Mouse (Mus musculus): ENCODE results near the gene Tmed1.
"Not testable (repeated sequence)": the region's sequence is repeated elsewhere in the genome, so short reads cannot be mapped to it uniquely, and the experiment has no call there.

Gene Tmed1

DNA sequence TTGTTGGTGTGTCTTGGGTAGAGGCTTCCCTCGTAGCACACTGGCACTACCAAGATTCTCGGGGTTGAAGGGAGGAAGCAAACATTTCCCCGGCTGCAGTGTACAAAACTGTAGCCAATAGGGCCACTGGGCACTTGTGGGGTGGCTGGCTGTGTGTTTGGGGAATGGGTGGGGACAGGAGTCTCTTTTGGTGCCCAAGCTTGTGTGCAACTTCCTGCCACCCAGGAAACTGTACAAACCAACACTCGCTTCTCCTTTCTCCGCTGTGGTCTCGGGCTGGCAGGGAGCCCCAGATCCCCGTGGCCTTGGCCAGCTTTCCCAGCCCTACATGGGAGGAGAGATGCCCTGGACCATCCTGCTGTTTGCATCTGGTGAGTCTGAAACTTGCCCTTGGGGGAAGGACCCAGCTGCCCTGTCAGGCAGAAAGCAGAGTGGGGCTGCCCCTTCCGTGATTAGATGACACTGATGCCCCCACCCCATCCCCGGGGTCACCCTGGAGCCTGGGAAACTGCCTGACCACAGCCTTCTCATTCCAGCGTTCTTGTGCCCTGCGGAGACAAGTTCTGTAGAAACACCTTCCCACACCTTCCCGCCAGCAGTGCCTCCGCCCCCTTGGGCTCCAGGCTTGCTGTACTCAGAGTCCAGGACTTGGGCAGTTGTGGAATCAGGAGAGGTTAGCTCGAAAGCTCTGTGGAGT, 16.0 kb upstream of the Tmed1 start, which contains the start of gene AB124611:
Gene AB124611 (plus strand): TSS at position 240 of the 697 bp plus-strand sequence.
- CTCF ChIA-PET, result interaction anchor here (0.8 kb wide), 1 partner anchor 65 kb away, joined by 3 read pairs; no protein-coding TSS in a partner anchor

DNA sequence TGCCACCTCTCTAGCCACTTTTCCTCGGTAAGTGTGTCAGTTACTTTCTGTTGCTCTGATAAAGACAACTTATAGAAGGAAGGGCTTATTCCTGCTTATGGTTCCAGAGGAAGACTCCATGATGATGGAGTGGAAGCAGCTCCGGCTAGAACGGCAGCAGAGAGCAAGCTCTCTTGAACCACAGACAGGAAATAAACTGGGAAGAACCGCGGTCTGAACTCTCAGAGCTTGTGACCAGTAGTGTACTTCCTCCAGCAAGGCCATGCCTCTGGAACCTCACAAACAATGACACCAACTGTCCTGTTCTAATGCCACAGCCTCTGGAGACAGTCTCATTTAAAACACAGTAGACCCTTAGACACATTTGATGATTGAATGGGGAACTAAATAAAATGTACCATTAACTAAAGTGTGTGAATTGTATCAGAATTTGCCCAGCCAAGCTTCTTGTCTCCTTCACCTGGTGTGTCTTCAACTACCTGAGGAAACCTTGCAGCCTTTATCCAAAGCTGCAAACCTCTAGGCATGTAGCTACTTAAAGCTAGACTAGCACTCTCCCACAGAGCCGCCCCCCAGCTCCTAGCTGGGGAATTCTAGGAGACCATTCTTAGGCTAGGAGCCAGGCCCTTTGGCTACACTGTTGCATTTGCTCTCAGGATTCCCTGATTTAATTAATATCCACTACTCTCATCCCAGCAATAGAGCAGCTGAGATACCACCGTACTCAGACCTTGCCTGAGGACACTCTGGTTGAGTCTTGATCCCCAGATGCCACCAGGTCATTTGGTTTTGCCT, 15.3 kb upstream of the Tmed1 start:
- CTCF ChIA-PET, result interaction anchor here (0.8 kb wide), 1 partner anchor 66 kb away, joined by 3 read pairs; no protein-coding TSS in a partner anchor

DNA sequence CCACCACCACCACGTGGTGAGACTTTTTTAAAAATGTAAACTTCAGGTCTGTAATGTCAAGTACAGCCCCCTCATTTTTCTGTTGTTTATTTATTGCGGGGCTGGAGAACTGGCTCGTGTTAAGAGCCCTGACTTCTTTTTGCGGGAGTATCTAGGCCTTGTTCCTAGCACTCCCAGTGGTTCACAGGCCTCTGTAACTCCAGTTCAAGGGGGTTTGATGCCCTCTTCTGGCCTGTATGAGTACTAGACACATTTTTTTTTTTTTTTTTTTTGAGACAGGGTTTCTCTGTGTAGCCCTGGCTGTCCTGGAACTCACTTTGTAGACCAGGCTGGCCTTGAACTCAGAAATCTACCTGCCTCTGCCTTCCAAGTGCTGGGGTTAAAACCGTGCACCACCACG, 8.6 kb upstream of the Tmed1 start:
- CTCF ChIA-PET, result not testable (repeated sequence)

DNA sequence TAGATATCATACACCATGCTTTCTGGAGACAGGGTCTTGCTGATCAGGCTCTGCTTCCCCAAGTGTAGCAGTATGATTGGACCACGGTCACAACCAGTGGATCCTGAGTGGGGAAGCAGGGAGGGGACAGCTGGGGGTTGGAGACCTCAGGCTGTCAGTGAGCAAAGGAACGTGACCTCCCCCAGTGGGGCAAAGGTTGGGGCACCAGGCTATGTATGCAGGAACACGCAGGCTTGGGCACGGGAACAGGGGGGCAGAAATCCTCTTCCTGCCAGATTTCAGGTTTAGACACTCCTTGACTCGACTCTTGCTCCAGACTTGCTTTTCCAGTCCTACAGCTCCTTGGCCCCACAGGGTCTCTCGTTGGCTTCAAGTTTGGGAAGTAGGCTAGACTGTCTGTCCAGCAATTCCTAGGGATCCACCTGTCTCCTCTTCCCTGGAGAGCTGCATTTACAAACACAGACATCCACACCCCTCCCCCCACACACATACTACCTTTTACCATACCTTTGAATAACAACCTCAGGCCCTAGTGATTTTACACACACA, 8.0 kb upstream of the Tmed1 start:
- CTCF ChIA-PET, result interaction anchor here (0.7 kb wide), 1 partner anchor 119 kb away, joined by 12 read pairs; no protein-coding TSS in a partner anchor

DNA sequence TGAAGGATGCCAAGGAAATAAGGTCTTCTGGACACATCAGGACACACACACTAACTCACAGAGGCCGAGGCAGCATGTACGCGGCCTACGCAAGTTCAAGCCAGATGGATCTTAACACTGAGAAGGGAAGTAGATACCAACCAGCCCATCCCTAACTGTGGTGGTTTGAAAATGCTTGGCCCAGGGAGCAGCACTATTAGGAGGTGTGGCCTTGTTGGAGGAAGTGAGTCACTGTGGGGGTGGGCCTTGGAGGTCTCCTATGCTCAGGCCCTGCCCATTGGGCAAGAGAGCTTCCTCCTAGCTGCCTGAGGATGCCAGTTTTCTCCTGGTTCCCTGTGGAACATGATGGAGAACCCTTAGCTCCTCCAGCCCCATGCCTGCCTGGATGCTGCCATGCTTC, 3.4 kb upstream of the Tmed1 start:
- CTCF ChIA-PET, result no interaction called here

DNA sequence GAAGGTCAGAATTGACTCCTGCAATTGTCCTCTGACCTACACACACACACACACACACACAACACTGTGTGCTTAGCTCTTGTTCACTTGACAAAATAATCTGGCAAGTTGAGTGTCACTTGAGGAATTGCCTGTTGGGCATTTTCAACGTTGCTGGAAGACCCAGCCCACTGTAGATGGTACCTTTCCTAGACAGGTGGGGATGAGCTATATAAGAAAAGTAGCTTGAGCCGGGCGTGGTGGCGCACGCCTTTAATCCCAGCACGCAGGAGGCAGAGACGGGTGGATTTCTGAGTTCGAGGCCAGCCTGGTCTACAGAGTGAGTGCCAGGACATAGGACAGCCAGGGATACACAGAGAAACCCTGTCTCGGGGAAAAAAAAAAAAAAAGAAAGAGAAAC, 1.0 kb upstream of the Tmed1 start:
- CTCF ChIA-PET, result interaction anchor here (0.7 kb wide), 1 partner anchor 593 kb away, joined by 5 read pairs; no protein-coding TSS in a partner anchor

DNA sequence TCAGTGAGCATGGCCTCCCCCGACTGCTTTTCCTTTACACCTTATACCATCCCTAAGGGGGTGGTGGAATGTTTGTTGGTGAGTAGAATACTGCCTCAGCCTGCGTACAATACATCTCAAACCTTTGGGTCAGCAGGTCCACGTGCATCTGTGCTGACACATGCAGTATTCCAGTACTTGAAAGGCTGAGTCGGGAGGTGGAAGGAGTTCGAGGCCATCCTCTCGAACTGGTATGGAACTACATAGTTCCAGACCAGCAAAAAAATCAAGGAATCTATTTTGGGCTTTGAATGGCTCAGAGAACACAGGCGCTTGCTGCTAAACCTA, 600 bp upstream of the Tmed1 start:
- CTCF ChIA-PET, result no interaction called here

DNA sequence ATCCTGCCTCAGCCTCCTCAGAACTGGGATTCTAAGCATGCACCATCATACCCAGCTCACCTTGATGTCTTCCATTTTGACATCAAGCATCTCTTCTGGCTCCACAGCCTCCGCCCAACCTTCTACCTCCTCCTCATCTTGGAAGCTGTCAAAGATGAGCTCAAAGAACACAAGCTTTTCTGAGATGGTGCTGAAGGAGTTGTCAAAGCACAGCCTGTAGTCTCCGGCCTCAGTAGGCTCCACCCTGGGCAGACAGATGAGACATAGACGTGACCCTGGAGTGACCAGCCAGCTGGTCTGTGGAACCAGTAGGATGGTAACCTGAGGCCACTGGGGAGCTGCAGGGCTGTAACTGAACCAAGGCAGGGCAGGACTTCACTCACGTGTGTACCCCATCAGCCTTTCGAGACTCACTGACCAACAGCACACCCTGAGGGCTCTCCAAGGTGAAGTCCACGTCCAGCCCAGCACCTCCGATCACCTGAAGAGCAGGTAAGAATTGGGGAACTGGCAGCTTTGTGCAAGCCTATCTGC, 1.1 kb downstream of the Tmed1 start:
- CTCF ChIA-PET, result no interaction called here

DNA sequence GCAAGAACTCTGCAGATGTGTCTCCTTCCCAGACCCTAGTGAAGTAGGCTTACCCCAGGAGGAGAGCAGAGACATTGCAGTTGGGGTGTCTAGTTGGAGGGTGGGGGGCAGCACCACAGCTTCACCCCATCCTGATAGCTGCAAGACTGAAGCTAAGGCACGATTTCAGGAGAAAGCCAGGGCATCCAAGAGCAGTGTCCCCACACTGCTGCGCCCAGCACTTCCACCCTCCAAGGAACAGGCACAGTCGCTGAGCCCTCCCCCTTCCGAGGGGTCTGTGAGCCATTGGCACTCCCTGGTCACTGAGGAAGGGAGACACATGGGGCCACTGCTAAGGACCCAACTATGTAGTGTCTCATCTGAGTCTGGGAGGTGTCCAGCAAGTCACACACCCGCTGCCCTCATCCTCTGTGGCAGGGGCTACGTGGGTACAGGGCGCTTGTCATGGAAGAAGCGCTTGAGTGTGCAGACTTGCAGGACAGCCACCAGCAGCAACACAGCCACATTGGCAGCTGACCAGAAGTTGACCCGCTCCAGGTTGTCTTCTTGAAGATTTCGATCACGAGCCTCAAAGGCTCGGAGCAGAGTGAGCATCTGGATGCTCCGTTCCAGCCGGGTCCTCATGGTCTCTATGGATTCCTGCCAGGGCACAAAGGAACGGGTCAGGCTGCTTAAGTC, 2.2 kb downstream of the Tmed1 start:
- CTCF ChIA-PET, result no interaction called here

DNA sequence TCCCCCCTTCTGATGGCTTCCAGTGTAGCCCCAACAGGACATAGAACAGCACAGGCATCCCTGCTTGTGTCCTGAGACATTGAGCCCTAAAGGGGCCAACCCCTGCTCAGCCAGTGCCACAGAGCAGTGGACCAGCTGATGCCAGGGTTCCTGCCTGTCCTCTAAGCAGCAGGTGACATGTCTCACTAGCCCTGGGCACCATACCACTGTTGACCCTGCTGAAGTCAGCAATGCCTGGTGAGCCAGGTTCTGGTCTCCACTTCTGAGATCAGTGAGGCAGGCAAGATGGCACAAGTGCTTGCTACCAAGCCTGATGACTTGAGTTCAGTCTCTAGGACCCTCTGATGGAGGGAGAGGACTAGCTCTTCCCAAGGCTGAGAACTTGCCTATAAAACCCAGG, 4.3 kb downstream of the Tmed1 start:
- CTCF ChIA-PET, result no interaction called here

DNA sequence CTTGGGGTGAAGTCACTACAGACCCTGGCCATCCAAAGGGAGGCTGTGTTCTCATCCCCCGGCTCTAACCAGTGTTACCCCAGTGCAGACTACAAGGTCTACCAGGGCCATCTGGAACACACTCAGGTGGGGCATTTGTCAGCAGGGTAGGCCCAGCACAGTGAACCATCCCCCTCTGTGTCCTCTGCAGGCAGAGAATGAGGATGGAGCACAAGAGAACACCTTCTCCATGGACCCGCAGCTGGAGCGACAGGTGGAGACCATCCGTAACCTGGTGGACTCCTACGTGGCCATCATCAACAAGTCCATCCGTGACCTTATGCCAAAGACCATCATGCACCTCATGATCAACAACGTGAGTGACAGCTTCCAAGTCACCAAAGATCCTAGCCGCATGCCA, 6.7 kb downstream of the Tmed1 start:
- CTCF ChIA-PET, result interaction anchor here (0.6 kb wide), 1 partner anchor 919 kb away, joined by 3 read pairs; no protein-coding TSS in a partner anchor

DNA sequence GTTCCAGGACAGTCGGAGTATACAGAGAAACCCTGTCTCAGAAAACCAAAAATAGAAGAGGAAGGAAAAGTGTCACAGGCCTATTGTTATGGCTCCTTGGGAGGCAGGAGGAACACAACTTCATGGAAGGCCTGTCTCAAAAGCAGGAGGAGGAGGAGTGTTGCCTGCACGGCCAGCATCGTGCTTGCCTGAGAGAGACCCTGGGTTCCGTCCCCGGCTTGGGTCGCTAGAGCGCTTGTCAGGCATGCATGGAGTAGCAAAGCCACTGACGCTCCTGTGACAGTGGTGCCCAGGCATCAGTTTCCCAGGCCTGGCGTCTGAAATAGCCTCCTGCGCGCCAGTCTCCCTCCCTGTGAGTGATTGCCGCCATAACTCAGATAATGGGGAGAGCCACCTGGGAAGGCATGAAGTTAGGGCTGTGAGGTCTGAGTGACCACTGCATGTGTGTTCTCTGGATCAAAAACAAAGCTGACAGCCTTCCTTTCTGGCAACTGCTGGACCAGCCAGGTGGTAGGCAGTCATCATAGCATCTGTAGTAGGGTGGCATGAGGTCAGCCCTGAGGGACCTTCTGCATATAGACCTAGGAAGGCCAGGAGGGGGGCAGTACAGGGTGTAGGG, 11.7 kb downstream of the Tmed1 start:
- CTCF ChIA-PET, result no interaction called here

DNA sequence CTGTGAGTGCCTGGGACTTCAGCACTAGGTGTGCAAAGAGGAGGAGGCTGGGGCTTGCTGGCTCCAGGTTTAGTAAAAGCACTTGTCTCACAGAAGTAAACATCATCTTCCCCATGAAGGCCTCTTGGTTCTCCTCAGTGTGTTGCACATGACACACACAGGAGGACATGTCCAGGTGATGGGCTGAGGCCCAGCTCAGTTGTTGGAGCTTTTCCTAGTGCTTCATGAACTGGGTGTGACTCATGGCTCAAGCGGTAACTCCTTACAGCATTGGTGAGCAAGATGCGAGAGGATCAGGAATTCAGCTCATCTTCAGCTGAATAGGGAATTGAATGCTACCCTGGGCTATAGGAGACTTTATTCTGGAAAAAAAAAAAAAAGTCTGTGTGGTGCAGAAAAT, 12.4 kb downstream of the Tmed1 start:
- CTCF ChIA-PET, result interaction anchor here (0.7 to 0.8 kb wide), 2 partner anchors 8 to 307 kb away, joined by 4 to 8 read pairs; no protein-coding TSS in a partner anchor

DNA sequence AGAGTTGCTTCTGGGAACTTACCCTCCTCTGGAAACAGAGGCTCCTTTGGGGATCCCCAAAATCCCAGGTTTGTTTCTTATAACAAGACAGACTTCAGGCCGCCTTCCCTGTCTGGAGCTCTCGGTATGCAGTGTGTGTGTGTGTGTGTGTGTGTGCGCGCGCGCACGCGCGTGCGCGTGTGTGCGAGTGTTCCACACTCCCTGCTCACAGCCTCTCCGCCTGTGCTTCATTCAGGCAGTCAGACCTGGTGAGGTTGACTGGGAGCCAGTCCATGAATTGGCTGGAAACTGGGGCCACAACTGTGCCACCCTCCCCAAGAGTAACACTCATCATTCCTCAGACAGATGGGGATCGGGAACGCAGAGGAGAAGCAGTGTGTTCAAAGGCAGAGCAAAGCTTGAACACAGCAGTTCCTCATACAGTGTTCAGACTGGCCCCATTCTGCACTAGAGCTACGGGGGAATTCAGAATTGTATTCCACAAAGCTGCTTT, 13.0 kb downstream of the Tmed1 start:
- CTCF ChIA-PET, result interaction anchor here (0.7 to 0.8 kb wide), 2 partner anchors 7 to 307 kb away, joined by 4 to 8 read pairs; no protein-coding TSS in a partner anchor

DNA sequence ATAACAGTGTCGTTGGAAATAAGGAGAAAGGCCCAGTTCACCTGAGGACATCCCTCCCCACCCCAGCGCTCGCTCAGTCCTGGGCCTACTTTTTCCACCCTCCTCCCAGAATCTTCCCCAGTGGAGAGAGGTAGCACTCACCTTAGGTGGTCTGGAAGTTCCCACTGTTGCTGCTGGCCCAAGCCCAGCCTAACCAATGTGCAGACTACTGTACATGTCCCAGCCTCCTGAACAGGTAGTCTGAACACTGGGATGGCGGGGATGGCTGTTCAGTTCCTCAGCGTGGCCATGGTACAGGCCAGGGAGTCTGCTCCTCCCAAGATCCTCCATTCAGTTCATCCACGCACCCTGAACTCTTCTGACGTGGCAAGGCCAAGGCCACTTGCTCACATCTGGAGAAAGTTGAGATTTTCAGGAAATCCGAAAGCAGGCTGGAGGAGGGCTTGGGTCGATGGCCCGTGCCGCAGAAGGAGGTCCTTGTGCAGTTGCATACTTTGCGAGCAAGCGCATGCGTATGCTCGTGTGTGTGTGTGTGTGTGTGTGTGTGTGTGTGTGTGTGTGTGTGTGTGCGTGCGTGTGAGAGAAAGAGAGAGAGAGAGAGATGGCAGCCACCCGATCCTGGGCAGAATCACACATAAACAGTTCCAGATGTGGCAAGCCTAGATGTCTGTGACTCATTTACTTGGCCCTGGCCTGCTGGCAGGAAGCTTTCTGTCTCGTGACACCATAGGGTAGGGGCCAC, 13.6 kb downstream of the Tmed1 start:
- CTCF ChIA-PET, result interaction anchor here (0.6 kb wide), 1 partner anchor 593 kb away, joined by 9 read pairs; no protein-coding TSS in a partner anchor

DNA sequence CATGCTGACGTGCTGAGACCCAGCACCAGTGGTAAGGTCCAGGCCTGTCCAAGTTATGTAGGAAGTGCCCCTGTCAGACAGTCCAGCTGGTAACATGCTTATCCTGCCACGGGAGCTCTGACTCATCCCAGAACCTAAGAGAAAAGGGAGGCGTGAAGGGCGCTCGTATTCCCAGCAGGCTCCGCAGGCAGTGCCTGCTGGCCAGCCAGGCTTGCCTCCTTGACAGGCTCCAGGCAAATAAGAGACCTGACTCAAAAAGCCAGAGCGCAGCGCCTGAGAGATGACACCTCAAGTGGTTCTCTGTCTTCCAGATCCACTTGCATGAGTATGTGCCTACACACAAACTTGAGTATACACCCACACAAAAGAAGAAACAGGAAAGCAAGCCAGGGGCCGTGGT, 15.3 kb downstream of the Tmed1 start:
- CTCF ChIA-PET, result no interaction called here

DNA sequence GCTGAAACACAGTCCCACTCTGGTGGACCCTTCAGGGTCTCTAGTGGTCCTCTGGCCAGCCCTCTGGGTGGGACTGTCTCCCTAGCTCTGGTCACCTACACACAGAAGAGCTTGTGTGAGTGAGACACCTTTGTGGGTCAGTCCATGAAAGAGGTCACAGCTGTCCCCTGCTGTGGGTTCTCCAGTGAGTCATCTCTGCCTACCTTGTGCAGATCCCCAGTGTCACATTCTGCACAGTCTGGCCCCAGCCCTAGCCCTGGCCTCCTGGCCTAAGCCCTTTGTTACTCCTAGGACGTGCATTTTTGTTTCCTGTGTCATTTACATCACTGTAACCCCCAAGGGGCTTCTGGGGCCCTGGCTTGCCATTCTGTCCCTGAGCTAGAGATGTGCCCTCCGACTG, 16.1 kb downstream of the Tmed1 start:
- CTCF ChIA-PET, result no interaction called here

DNA sequence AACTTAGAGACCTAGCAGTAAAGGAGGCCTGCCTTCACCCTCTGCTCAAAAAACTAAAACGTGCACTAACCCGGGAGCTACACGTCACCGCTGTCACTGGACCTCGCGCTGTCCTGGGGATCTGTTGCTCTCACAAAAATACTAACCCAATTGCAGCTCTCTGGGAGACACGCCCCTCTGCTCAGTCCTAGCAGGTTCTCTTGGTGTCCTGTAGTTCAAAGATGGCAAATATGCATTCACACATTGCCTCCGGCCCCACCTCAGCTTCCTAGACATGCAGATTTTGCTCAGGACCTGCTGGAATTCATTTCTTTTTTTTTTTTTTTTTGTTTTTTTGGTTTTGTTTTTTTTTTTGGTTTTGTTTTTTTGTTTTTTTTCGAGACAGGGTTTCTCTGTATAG, 19.4 kb downstream of the Tmed1 start:
- CTCF ChIA-PET, result no interaction called here

DNA sequence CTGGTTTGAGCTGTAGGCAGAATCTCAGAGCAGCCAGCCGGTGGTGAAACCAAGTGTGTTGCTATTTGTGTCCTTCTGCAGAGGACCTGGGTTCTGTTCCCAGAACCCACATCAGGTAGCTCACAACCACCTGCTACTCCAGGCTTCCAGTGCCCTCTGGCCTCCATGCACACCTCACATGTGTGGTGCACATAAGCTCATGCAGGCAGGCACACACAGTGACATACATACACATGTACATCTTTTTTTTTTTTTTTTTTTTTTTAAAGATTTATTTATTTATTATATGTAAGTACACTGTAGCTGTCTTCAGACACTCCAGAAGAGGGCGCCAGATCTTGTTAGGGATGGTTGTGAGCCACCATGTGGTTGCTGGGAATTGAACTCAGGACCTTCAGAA, 21.8 kb downstream of the Tmed1 start:
- CTCF ChIA-PET, result interaction anchor here (1.0 kb wide), 1 partner anchor 600 kb away, joined by 3 read pairs; the partner anchor contains the start of gene Ppan

DNA sequence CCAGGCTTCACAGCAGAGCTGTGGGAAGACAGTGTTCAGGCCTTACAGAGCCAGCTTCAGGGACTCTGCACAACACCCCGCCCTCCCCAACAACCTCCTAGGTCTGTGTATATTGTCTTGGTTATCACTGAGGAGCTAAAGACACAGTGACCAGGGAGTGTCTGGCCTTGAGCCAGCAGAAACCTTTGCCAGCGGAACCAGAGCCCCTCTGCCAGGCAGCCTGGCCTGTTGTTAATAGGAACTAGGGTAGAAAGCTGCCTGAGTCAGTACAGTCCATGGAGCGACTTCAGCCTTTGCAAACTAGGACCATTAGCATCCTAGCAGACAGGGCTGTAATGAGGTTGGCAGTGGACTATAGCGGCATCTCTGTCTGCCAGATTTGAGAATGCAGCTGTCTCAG, 26.0 kb downstream of the Tmed1 start:
- CTCF ChIA-PET, result no interaction called here
